Mouse (Mus musculus) limb, embryonic 13.5 days (tissue): ENCODE measurements around the gene Lman2. TPM values are rescaled to one million over a fixed set of nuclear protein-coding genes. Genes with fewer than 3 reads are reported as not detected.
A peak's percentile ranks its signal among the peaks of the same experiment; 100 is the strongest.

Experiments
- ATAC-seq: fragments of 200-750 bp; cut with Nextera tagmentation; 2 replicates; pipeline ENCODE4 v1.8.0; 2017; ENCODE audit warnings: low read depth, moderate number of reproducible peaks, moderate TSS enrichment; ENCODE audit not compliant: low FRiP score
- H3K27ac ChIP-seq: fragments of 300-500 bp; sonication (generic); 2 replicates; pipeline ENCODE4 v1.5.1; 2015; ENCODE audit warnings: inconsistent platforms, mild to moderate bottlenecking, moderate library complexity
- H3K27me3 ChIP-seq: fragments of 300-500 bp; sonication (generic); 2 replicates; pipeline ENCODE4 v1.6.1; 2015; ENCODE audit warnings: mild to moderate bottlenecking, inconsistent platforms
- H3K36me3 ChIP-seq: fragments of 300-500 bp; sonication (generic); 2 replicates; pipeline ENCODE4 v1.6.1; 2015; ENCODE audit warnings: inconsistent platforms, mild to moderate bottlenecking, moderate library complexity
- H3K4me1 ChIP-seq: fragments of 300-500 bp; sonication (generic); 2 replicates; pipeline ENCODE4 v1.6.1; 2015; ENCODE audit warnings: inconsistent platforms
- H3K4me2 ChIP-seq: fragments of 300-500 bp; sonication (generic); replicated peaks from 2 replicates; pipeline ENCODE4 v1.6.1; 2015; ENCODE audit warnings: inconsistent platforms, mild to moderate bottlenecking, moderate library complexity
- H3K4me3 ChIP-seq: fragments of 300-500 bp; sonication (generic); 2 replicates; pipeline ENCODE4 v1.5.1; 2015; ENCODE audit warnings: moderate library complexity, mild to moderate bottlenecking, inconsistent platforms
- H3K9ac ChIP-seq: fragments of 300-500 bp; sonication (generic); 2 replicates; pipeline ENCODE4 v1.6.1; 2015; ENCODE audit warnings: mild to moderate bottlenecking, inconsistent platforms
- H3K9me3 ChIP-seq: fragments of 300-500 bp; sonication (generic); 2 replicates; pipeline ENCODE4 v1.6.1; 2016; ENCODE audit warnings: inconsistent platforms
- WGBS: fragments of 180-500 bp; shearing (Covaris S2); methylation state at CpG from one replicate; pipeline ENCODE4 v1.1.7; 2015; 5-methylcytosine and 5-hydroxymethylcytosine counted together
- polyA plus RNA-seq: library from polyadenylated mRNA; unstranded; fragments of >200 nt; fragmentation: Nextera tagmentation; extraction: Ambion mirVana; gene quantifications from 2 replicates; pipeline ENCODE4 v1.2.1, GENCODE M21; 2015

Lman2 gene
- polyA plus RNA-seq, 1 experiment from 2014 or later: 94.0 TPM

- H3K4me1 ChIP-seq: no peaks in the 10 kb centered on the region
- no peaks in the 10 kb centered on the region for H3K36me3 ChIP-seq
- ATAC-seq: no peak
- H3K9ac ChIP-seq: peak within 1 kb of the TSS; percentile 25; the same call in 1 of the 2 replicates
- no peak within 1 kb of the TSS for H3K4me3 ChIP-seq
- H3K4me2 ChIP-seq: 0 out of 2 replicates have a peak within 1 kb of the TSS, but pooled peaks have one; percentile 31
- H3K27me3 ChIP-seq: peaks cover 55% of the 10 kb centered on the region
- 54% methylated on average over 13 of the region's 13 CpGs for WGBS
- H3K9me3 ChIP-seq: no peaks in the 10 kb centered on the region
- no peak within 1 kb of the TSS for H3K27ac ChIP-seq
Measured at GRCm38 (mm10) chr13:55369531-55370114, 7.0 kb upstream of the Lman2 start, which contains the start of gene Rgs14. Gene Rgs14, plus strand, starts transcription at chr13:55369732.

GRCm38 (mm10) chr13:55368401-55368800, 5.8 kb upstream of the Lman2 start:
- no peaks in the 10 kb centered on the region for H3K36me3 ChIP-seq
- no peak for ATAC-seq
- no peak overlapping the region for H3K27ac ChIP-seq
- WGBS: 74% methylated on average over 7 of the region's 7 CpGs
- H3K9ac ChIP-seq: no peak overlapping the region
- H3K27me3 ChIP-seq: peaks cover 44% of the 10 kb centered on the region
- no peak overlapping the region for H3K4me3 ChIP-seq
- H3K9me3 ChIP-seq: no peaks in the 10 kb centered on the region
- H3K4me1 ChIP-seq: no peaks in the 10 kb centered on the region
- no peak overlapping the region for H3K4me2 ChIP-seq

GRCm38 (mm10) chr13:55361974-55362452, 570 bp downstream of the Lman2 start:
- Histone ChIP-seq H3K9ac (peak overlapping the region; percentile 88), H3K36me3 (peaks cover 41% of the 10 kb centered on the region), H3K27me3 (peaks cover 4% of the 10 kb centered on the region; the same call in 1 of the 2 replicates), H3K4me1 (peaks cover 19% of the 10 kb centered on the region), H3K4me2 (peak overlapping the region; percentile 92), H3K4me3 (peak overlapping the region; percentile 85), H3K9me3 (no peaks in the 10 kb centered on the region), H3K27ac (peak overlapping the region; percentile 76)
- under 1% methylated on average over 32 of the region's 32 CpGs for WGBS
- peak; percentile 26 for ATAC-seq

GRCm38 (mm10) chr13:55361145-55361544, 1.4 kb downstream of the Lman2 start:
- peaks cover 47% of the 10 kb centered on the region for H3K36me3 ChIP-seq
- H3K4me2 ChIP-seq: peak overlapping the region; percentile 92
- no peak overlapping the region for H3K27ac ChIP-seq
- no peak for ATAC-seq
- peaks cover 19% of the 10 kb centered on the region for H3K4me1 ChIP-seq
- peak overlapping the region; percentile 85 for H3K4me3 ChIP-seq
- no peaks in the 10 kb centered on the region for H3K9me3 ChIP-seq
- 0 out of 2 replicates have a peak, but pooled peaks cover 3% of the 10 kb centered on the region for H3K27me3 ChIP-seq
- peak overlapping the region; percentile 88 for H3K9ac ChIP-seq

GRCm38 (mm10) chr13:55346745-55347144, 15.8 kb downstream of the Lman2 start:
- Histone ChIP-seq H3K27ac (no peak overlapping the region), H3K9ac (no peak overlapping the region), H3K36me3 (peaks cover 79% of the 10 kb centered on the region), H3K4me1 (no peaks in the 10 kb centered on the region), H3K9me3 (no peaks in the 10 kb centered on the region), H3K4me3 (no peak overlapping the region), H3K4me2 (no peak overlapping the region), H3K27me3 (no peaks in the 10 kb centered on the region)
- ATAC-seq: no peak
- 91% methylated on average over 11 of the region's 11 CpGs for WGBS

GRCm38 (mm10) chr13:55344286-55344685, 18.3 kb downstream of the Lman2 start:
- no peak overlapping the region for H3K4me3 ChIP-seq
- H3K9ac ChIP-seq: no peak overlapping the region
- 88% methylated on average over 7 of the region's 7 CpGs for WGBS
- H3K36me3 ChIP-seq: peaks cover 57% of the 10 kb centered on the region
- no peaks in the 10 kb centered on the region for H3K27me3 ChIP-seq
- no peak overlapping the region for H3K27ac ChIP-seq
- no peak for ATAC-seq
- H3K4me1 ChIP-seq: no peaks in the 10 kb centered on the region
- no peak overlapping the region for H3K4me2 ChIP-seq
- H3K9me3 ChIP-seq: no peaks in the 10 kb centered on the region

- no peaks in the 10 kb centered on the region for H3K27me3 ChIP-seq
- H3K4me1 ChIP-seq: no peaks in the 10 kb centered on the region
- no peaks in the 10 kb centered on the region for H3K9me3 ChIP-seq
- no peak overlapping the region for H3K27ac ChIP-seq
- H3K4me3 ChIP-seq: no peak overlapping the region
- no peak for ATAC-seq
- H3K4me2 ChIP-seq: no peak overlapping the region
- H3K9ac ChIP-seq: no peak overlapping the region
- 35% methylated on average over 11 of the region's 11 CpGs for WGBS
- peaks cover 40% of the 10 kb centered on the region for H3K36me3 ChIP-seq
Measured at GRCm38 (mm10) chr13:55342469-55342868, 20.1 kb downstream of the Lman2 start.

GRCm38 (mm10) chr13:55339259-55339658, 23.3 kb downstream of the Lman2 start:
- H3K36me3 ChIP-seq: peaks cover 8% of the 10 kb centered on the region
- H3K9me3 ChIP-seq: no peaks in the 10 kb centered on the region
- H3K4me3 ChIP-seq: no peak overlapping the region
- no peaks in the 10 kb centered on the region for H3K4me1 ChIP-seq
- no peaks in the 10 kb centered on the region for H3K27me3 ChIP-seq
- no peak overlapping the region for H3K9ac ChIP-seq
- WGBS: 43% methylated on average over 2 of the region's 2 CpGs
- H3K27ac ChIP-seq: no peak overlapping the region
- no peak overlapping the region for H3K4me2 ChIP-seq
- no peak for ATAC-seq

- H3K27me3 ChIP-seq: no peaks in the 10 kb centered on the region
- H3K4me3 ChIP-seq: no peak overlapping the region
- no peaks in the 10 kb centered on the region for H3K36me3 ChIP-seq
- H3K9me3 ChIP-seq: no peaks in the 10 kb centered on the region
- H3K9ac ChIP-seq: no peak overlapping the region
- H3K4me2 ChIP-seq: no peak overlapping the region
- H3K4me1 ChIP-seq: no peaks in the 10 kb centered on the region
- no peak for ATAC-seq
- no peak overlapping the region for H3K27ac ChIP-seq
- 68% methylated on average over 12 of the region's 12 CpGs for WGBS
Measured at GRCm38 (mm10) chr13:55338131-55339054, 24.2 kb downstream of the Lman2 start.

GRCm38 (mm10) chr13:55337341-55337975, 25.1 kb downstream of the Lman2 start:
- H3K4me1 ChIP-seq: no peaks in the 10 kb centered on the region
- no peaks in the 10 kb centered on the region for H3K9me3 ChIP-seq
- no peak overlapping the region for H3K4me2 ChIP-seq
- no peak overlapping the region for H3K4me3 ChIP-seq
- no peak for ATAC-seq
- H3K36me3 ChIP-seq: no peaks in the 10 kb centered on the region
- no peak overlapping the region for H3K27ac ChIP-seq
- no peak overlapping the region for H3K9ac ChIP-seq
- no peaks in the 10 kb centered on the region for H3K27me3 ChIP-seq
- WGBS: 61% methylated on average over 10 of the region's 10 CpGs

- no peak overlapping the region for H3K4me2 ChIP-seq
- no peaks in the 10 kb centered on the region for H3K9me3 ChIP-seq
- H3K36me3 ChIP-seq: no peaks in the 10 kb centered on the region
- H3K4me3 ChIP-seq: no peak overlapping the region
- no peak overlapping the region for H3K27ac ChIP-seq
- H3K9ac ChIP-seq: no peak overlapping the region
- ATAC-seq: no peak
- no peaks in the 10 kb centered on the region for H3K27me3 ChIP-seq
- 81% methylated on average over 4 of the region's 4 CpGs for WGBS
- peaks cover 5% of the 10 kb centered on the region for H3K4me1 ChIP-seq
Measured at GRCm38 (mm10) chr13:55335701-55336100, 26.9 kb downstream of the Lman2 start.

GRCm38 (mm10) chr13:55332331-55332730, 30.3 kb downstream of the Lman2 start:
- Histone ChIP-seq H3K4me3 (no peak overlapping the region), H3K4me1 (peaks cover 32% of the 10 kb centered on the region), H3K9ac (no peak overlapping the region), H3K27ac (no peak overlapping the region), H3K4me2 (no peak overlapping the region), H3K9me3 (no peaks in the 10 kb centered on the region), H3K36me3 (0 out of 2 replicates have a peak, but pooled peaks cover under 1% of the 10 kb centered on the region), H3K27me3 (no peaks in the 10 kb centered on the region)
- WGBS: 85% methylated on average over 3 of the region's 3 CpGs
- no peak for ATAC-seq
